Mouse (Mus musculus) stomach, embryonic 15.5 days (tissue): ENCODE results near the gene P4ha3. TPM values are rescaled to one million over a fixed set of nuclear protein-coding genes. Genes with fewer than 3 reads are reported as not detected.
"Not testable (repeated sequence)": the region's sequence is repeated elsewhere in the genome, so short reads cannot be mapped to it uniquely, and the experiment has no call there.

ENCODE experiments used
- ATAC-seq: fragments of 200-750 bp; cut with Nextera tagmentation; 2 replicates; pipeline ENCODE4 v1.8.0; 2017; ENCODE audit warnings: low read depth, moderate number of reproducible peaks, moderate TSS enrichment; ENCODE audit not compliant: insufficient read depth, low FRiP score
- H3K27ac ChIP-seq: fragments of 300-500 bp; sonication (generic); 2 replicates; pipeline ENCODE4 v1.5.1; 2015; ENCODE audit warnings: mild to moderate bottlenecking, inconsistent platforms
- H3K27me3 ChIP-seq: fragments of 300-500 bp; sonication (generic); replicated peaks from 2 replicates; pipeline ENCODE4 v1.6.1; 2015; ENCODE audit warnings: inconsistent platforms
- H3K36me3 ChIP-seq: fragments of 300-500 bp; sonication (generic); 2 replicates; pipeline ENCODE4 v1.6.1; 2015; ENCODE audit warnings: inconsistent platforms
- H3K4me1 ChIP-seq: fragments of 300-500 bp; sonication (generic); 2 replicates; pipeline ENCODE4 v1.6.1; 2015; ENCODE audit warnings: inconsistent platforms
- H3K4me2 ChIP-seq: fragments of 300-500 bp; sonication (generic); 2 replicates; pipeline ENCODE4 v1.6.1; 2015; ENCODE audit warnings: mild to moderate bottlenecking, inconsistent platforms
- H3K4me3 ChIP-seq: fragments of 300-500 bp; sonication (generic); replicated peaks from 2 replicates; pipeline ENCODE4 v1.5.1; 2015; ENCODE audit warnings: inconsistent platforms
- H3K9ac ChIP-seq: fragments of 300-500 bp; sonication (generic); 2 replicates; pipeline ENCODE4 v1.6.1; 2015; ENCODE audit warnings: inconsistent platforms
- H3K9me3 ChIP-seq: fragments of 300-500 bp; sonication (generic); 2 replicates; pipeline ENCODE4 v1.6.1; 2016; ENCODE audit warnings: inconsistent platforms
- WGBS: fragments of 180-500 bp; shearing (Covaris S2); methylation state at CpG from one replicate; pipeline ENCODE4 v1.1.7; 2015; 5-methylcytosine and 5-hydroxymethylcytosine counted together
- polyA plus RNA-seq: library from polyadenylated mRNA; unstranded; fragments of >200 nt; fragmentation: Nextera tagmentation; extraction: Ambion mirVana; gene quantifications from 2 replicates; pipeline ENCODE4 v1.2.1, GENCODE M21; 2015

The P4ha3 gene
- 4.3 and 6.3 TPM in 2 replicates for polyA plus RNA-seq

DNA sequence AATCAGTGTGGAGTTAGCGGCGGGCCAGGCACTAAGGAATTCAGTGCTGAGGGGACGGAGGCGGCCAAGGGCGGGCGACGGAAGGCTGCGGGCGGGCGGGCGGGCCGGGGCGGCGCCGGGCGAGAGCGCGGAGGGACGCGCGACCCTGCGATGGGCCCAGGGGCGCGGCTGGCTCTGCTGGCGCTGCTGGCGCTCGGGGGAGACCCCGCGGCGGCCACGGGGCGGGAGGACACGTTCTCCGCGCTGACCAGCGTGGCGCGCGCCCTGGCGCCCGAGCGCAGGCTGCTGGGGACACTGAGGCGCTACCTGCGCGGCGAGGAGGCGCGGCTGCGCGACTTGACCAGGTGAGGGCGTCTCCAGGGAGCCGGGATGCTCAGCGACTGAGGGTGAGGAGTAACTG is at the start of gene P4ha3:
Gene P4ha3, plus strand, starts transcription at position 138 of the 400 bp plus-strand sequence.
- H3K4me3 ChIP-seq = peak within 1 kb of the TSS; percentile 55
- no peak within 1 kb of the TSS for H3K27ac ChIP-seq
- WGBS = under 1% methylated on average over 52 of the region's 53 CpGs
- no peaks in the 10 kb centered on the region for H3K9me3 ChIP-seq
- H3K36me3 ChIP-seq = no peaks in the 10 kb centered on the region
- peak within 1 kb of the TSS; percentile 91 for H3K4me2 ChIP-seq
- H3K9ac ChIP-seq = peak within 1 kb of the TSS; percentile 16; the same call in 1 of the 2 replicates
- no peaks in the 10 kb centered on the region for H3K27me3 ChIP-seq
- peaks cover 21% of the 10 kb centered on the region for H3K4me1 ChIP-seq
- peak; percentile 41 for ATAC-seq

DNA sequence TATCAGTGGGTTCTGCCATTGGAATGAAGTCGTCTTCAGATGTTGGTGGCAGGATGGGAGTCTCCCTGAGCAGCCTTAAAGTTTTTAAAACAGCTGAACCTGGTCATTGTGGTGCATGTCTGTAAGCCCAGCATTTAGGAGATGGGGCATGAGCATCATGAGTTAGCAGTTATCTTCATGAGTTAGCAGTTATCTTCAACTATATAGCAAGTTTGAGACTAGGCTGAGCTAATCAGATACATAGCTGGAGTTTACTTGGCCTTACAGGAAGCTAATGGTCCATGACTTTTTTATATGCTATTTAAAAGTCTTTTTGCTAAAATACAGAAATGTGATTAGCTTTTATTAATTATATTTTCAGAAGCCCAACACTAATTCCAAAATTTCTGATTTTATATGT is 47.0 kb upstream of the P4ha3 start:
- no peak overlapping the region for H3K4me2 ChIP-seq
- H3K36me3 ChIP-seq = no peaks in the 10 kb centered on the region
- H3K27ac ChIP-seq = no peak overlapping the region
- ATAC-seq = no peak
- no peaks in the 10 kb centered on the region for H3K4me1 ChIP-seq
- H3K27me3 ChIP-seq = no peaks in the 10 kb centered on the region
- no peak overlapping the region for H3K4me3 ChIP-seq
- 87% methylated on average over 1 of the region's 1 CpGs for WGBS
- no peak overlapping the region for H3K9ac ChIP-seq
- H3K9me3 ChIP-seq = no peaks in the 10 kb centered on the region

DNA sequence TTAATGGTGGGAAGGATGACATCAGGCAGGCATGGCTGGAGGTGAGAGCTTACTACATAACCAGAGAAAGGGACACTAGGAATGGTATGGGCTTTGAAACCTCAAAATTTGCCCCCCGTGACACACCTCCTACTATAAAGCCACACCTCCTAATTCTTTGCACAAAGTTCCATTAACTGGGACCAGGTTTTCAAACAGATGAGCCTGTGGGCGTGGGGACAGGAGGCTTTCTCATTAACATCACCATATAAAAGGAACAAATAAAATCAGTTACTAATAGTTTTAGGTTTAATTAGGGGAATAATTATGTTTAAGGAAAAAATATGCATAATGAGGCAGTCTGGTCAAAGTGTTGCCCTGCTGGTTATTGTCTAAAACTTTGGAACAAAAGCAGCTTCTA is 44.7 kb upstream of the P4ha3 start:
- WGBS = 79% methylated on average over 2 of the region's 2 CpGs
- H3K9ac ChIP-seq = no peak overlapping the region
- H3K9me3 ChIP-seq = no peaks in the 10 kb centered on the region
- no peak for ATAC-seq
- no peak overlapping the region for H3K4me3 ChIP-seq
- H3K36me3 ChIP-seq = no peaks in the 10 kb centered on the region
- no peak overlapping the region for H3K4me2 ChIP-seq
- no peaks in the 10 kb centered on the region for H3K27me3 ChIP-seq
- H3K4me1 ChIP-seq = no peaks in the 10 kb centered on the region
- H3K27ac ChIP-seq = no peak overlapping the region

DNA sequence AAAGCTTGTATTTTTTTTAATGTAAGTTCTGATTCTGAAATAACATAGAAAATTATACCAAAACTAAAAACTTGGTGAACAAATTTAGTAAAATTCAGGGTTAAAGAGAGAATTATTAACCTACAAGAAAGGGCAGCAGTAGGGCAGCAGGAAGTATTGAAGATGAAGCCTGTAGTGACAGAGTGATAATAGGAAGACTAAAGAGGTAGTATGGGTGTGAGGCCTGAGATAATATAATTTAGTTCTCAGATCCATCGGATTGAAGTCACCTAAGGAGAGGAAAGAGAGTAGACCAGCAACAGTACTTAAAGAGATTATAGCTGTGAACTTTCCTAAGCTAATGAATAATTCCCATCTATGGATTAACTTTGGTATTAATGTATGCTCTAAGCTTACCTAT is 42.3 kb upstream of the P4ha3 start:
- Histone ChIP-seq H3K27me3 (no peaks in the 10 kb centered on the region), H3K4me2 (no peak overlapping the region), H3K4me3 (no peak overlapping the region), H3K9ac (no peak overlapping the region), H3K36me3 (no peaks in the 10 kb centered on the region), H3K9me3 (no peaks in the 10 kb centered on the region), H3K4me1 (no peaks in the 10 kb centered on the region), H3K27ac (no peak overlapping the region)
- ATAC-seq = no peak
- WGBS = 80% methylated on average over 1 of the region's 1 CpGs

DNA sequence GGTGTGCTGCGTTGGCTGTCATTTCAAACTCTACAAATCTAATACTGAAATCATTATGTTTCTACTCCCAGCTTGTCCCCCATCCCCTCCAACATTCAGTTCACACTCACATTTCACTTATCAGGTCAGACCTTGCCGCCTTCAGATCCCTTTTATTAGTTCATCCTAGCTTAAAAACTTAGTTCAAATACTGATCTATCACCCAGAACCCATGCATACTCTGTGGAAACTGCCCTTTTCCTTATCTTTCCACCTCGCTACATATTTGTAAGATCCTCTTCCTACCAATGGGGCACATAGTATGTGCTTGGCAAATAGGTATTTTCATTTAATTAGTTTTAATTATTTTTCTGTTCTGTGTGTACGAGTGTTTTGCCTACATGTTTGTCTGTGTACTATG is 41.1 kb upstream of the P4ha3 start:
- no peak overlapping the region for H3K4me2 ChIP-seq
- H3K36me3 ChIP-seq = no peaks in the 10 kb centered on the region
- no peaks in the 10 kb centered on the region for H3K4me1 ChIP-seq
- H3K9ac ChIP-seq = no peak overlapping the region
- H3K27me3 ChIP-seq = no peaks in the 10 kb centered on the region
- H3K9me3 ChIP-seq = no peaks in the 10 kb centered on the region
- no peak for ATAC-seq
- H3K4me3 ChIP-seq = no peak overlapping the region
- no peak overlapping the region for H3K27ac ChIP-seq
- WGBS = 90% methylated on average over 4 of the region's 4 CpGs

DNA sequence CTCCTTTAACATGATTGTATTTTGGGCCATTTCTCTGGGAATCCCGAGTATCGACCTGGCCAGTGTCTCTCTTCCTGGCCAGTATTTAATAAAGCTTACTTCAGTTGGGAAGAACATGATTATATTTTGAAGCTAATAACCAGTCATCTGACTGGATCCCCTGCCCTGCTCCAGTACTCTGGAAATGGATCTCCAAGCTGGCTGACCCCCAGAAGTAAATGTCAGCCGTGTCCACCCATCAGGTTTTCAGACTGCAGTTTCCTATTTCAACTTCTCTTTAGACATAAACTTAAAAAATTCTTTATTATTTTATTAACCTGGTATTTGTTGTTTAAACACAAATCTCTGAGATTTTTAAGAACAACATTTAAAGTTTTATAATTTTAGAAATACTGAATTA is 40.1 kb upstream of the P4ha3 start:
- WGBS = 92% methylated on average over 3 of the region's 3 CpGs
- Histone ChIP-seq H3K36me3 (no peaks in the 10 kb centered on the region), H3K4me1 (no peaks in the 10 kb centered on the region), H3K27ac (no peak overlapping the region), H3K4me2 (no peak overlapping the region), H3K9me3 (no peaks in the 10 kb centered on the region), H3K9ac (no peak overlapping the region), H3K4me3 (no peak overlapping the region), H3K27me3 (no peaks in the 10 kb centered on the region)
- no peak for ATAC-seq

DNA sequence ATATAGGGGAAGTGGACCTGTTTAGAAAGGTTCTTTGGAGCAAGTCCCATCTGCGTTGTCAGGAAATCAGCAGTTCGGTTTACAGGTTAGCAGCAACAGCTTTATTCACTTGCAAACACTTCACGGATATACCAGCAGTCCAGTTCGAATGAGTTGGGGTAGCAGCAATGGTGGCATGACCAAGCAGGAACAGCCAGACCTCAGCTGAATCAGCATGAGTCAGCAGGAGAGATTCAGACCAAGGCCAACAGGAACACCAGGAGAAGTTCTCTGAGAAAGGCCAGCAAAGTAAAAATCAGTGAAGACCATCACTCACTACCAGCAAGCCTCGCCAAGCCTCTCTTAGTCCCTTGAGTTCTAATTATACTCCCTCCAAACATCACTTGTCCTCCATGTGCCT is 34.7 kb upstream of the P4ha3 start:
- no peak overlapping the region for H3K4me2 ChIP-seq
- WGBS = 93% methylated on average over 5 of the region's 5 CpGs
- H3K27me3 ChIP-seq = no peaks in the 10 kb centered on the region
- no peaks in the 10 kb centered on the region for H3K4me1 ChIP-seq
- no peak overlapping the region for H3K27ac ChIP-seq
- no peak overlapping the region for H3K9ac ChIP-seq
- H3K36me3 ChIP-seq = peaks cover 4% of the 10 kb centered on the region; the same call in 1 of the 2 replicates
- no peak for ATAC-seq
- H3K4me3 ChIP-seq = no peak overlapping the region
- no peaks in the 10 kb centered on the region for H3K9me3 ChIP-seq

DNA sequence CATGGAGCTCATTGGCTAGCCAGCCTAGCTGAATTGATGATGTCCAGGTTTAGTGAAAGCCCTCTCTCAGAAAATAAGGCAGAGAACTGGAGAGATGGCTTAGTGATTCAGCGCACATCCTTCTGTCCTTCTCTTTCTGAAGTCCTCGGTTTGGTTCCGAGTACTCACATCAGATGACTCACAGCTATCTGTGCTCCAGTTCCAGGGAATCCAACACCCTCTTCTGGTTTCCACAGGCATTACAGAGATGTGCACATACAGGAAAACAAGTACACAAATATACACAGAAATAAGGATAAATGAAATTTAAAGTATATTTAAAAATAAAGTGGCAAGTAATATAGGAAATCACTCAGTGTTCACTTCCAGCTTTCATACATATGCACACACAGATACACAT is 23.0 kb upstream of the P4ha3 start:
- Histone ChIP-seq H3K9ac (no peak overlapping the region), H3K36me3 (no peaks in the 10 kb centered on the region), H3K27me3 (no peaks in the 10 kb centered on the region), H3K9me3 (no peaks in the 10 kb centered on the region), H3K4me1 (no peaks in the 10 kb centered on the region), H3K4me2 (no peak overlapping the region), H3K27ac (no peak overlapping the region), H3K4me3 (no peak overlapping the region)
- WGBS = 88% methylated on average over 3 of the region's 3 CpGs
- no peak for ATAC-seq

DNA sequence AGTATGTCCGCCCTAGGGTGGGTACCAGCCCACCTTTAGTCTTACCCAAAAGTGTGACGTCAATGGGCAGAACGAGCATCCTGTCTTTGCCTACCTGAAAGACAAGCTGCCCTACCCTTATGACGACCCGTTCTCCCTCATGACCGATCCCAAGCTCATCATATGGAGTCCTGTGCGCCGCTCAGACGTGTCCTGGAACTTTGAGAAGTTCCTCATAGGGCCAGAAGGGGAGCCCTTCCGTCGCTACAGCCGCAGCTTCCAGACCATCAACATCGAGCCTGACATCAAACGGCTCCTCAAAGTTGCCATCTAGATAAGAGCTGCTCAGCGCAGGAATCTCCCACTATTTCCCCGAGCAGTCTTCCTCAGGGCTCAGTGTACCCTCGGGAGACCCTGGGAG is 20.4 kb upstream of the P4ha3 start:
- H3K4me2 ChIP-seq, H3K4me3 ChIP-seq, H3K4me1 ChIP-seq, H3K27ac ChIP-seq, H3K9ac ChIP-seq, H3K9me3 ChIP-seq, ATAC-seq, H3K36me3 ChIP-seq, H3K27me3 ChIP-seq: not testable (repeated sequence)
- WGBS = 58% methylated on average over 17 of the region's 17 CpGs

DNA sequence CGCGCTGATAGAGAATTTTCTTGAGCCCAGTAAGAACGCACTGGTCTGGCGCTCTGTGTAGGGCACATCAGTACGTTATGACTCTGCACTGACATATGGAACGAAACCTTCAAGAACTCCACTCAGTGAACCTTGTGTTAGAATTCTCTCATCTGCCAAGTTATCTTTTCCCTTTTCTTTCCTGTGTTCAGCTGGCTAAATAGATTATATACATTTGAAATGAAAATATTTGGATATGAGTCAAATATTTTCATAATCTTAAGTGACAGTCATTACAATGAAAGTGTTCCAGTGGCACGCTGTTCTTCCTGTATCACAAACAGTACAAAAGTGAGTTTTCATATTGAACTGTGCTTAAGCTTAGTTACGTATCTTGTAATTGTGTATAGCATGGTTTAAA is 13.0 kb upstream of the P4ha3 start:
- no peaks in the 10 kb centered on the region for H3K27me3 ChIP-seq
- 87% methylated on average over 8 of the region's 8 CpGs for WGBS
- no peak overlapping the region for H3K4me2 ChIP-seq
- no peak overlapping the region for H3K27ac ChIP-seq
- H3K36me3 ChIP-seq = no peaks in the 10 kb centered on the region
- H3K4me3 ChIP-seq = no peak overlapping the region
- no peak overlapping the region for H3K9ac ChIP-seq
- no peaks in the 10 kb centered on the region for H3K4me1 ChIP-seq
- no peak for ATAC-seq
- H3K9me3 ChIP-seq = no peaks in the 10 kb centered on the region

DNA sequence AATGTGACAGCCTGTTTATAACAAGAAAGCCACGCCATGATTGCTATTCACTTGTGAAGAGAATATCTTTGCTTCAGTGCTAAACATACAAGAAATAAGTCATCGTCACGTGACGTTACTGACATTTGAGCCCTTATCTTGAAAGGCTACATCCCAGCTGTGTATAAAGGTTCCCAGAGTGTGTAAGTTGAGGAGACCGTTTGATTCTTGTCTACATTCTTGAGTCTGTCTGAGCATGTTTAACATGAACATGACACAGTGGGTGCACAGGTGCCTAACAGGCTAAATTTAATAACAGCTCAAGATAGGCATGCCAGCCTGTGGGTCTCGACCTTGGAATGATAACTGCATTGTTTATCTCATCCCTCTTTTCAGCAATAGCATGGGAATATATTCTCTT is 10.8 kb upstream of the P4ha3 start:
- no peak for ATAC-seq
- 57% methylated on average over 6 of the region's 6 CpGs for WGBS
- Histone ChIP-seq H3K9me3 (no peaks in the 10 kb centered on the region), H3K27ac (no peak overlapping the region), H3K4me3 (no peak overlapping the region), H3K9ac (no peak overlapping the region), H3K36me3 (no peaks in the 10 kb centered on the region), H3K27me3 (no peaks in the 10 kb centered on the region), H3K4me1 (no peaks in the 10 kb centered on the region), H3K4me2 (no peak overlapping the region)

DNA sequence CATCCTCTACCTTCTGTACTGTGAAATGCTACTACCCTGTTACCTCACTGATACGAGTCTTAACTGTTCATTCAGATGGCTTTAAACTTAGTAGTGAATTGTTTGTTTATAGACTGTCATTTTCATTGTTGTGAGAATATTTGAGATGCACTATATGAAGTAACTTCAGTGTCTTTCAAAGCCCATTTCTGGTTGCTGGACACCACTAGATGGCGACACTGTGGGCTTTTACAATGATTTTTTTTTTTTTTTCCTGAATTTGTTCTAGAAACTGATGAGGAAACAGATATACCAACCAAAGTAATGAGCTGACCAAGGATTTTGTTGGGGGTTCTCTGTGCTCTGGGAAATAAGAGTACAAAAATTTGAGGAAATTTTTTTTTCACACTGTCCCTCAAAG is 8.9 kb upstream of the P4ha3 start:
- Histone ChIP-seq H3K27ac (no peak overlapping the region), H3K27me3 (no peaks in the 10 kb centered on the region), H3K4me2 (no peak overlapping the region), H3K4me3 (no peak overlapping the region), H3K36me3 (no peaks in the 10 kb centered on the region), H3K9ac (no peak overlapping the region), H3K4me1 (no peaks in the 10 kb centered on the region), H3K9me3 (no peaks in the 10 kb centered on the region)
- ATAC-seq = no peak
- 45% methylated on average over 2 of the region's 2 CpGs for WGBS

DNA sequence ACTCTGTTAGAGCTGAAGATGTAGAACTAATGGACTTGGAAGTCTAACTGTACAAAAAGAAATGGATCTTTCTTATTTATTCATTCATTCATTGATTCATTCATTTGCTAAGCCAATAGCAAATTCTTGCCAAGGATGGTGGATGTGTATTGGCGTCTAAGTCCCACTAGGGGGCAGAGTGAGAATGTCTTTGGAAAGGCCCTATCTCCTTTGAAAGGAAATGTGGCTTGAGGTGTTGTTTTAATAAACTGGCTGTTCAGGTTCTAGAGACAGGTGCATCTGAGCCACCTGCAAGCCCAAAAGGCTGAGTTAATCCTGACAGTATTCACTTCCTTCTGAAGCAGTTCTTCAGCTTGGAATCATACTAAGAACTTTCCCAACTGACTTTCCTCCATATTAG is 5.5 kb upstream of the P4ha3 start:
- H3K4me3 ChIP-seq = no peak overlapping the region
- H3K27me3 ChIP-seq = no peaks in the 10 kb centered on the region
- no peaks in the 10 kb centered on the region for H3K36me3 ChIP-seq
- H3K9ac ChIP-seq = no peak overlapping the region
- 0% methylated on average over 1 of the region's 1 CpGs for WGBS
- no peaks in the 10 kb centered on the region for H3K4me1 ChIP-seq
- no peak for ATAC-seq
- no peak overlapping the region for H3K4me2 ChIP-seq
- H3K9me3 ChIP-seq = no peaks in the 10 kb centered on the region
- H3K27ac ChIP-seq = no peak overlapping the region
